Mouse (Mus musculus) ES-Bruce4 (cell line): Measurements from ENCODE around the gene Asic1.
A peak's percentile ranks its signal among the peaks of the same experiment; 100 is the strongest.

Experiments used
- CTCF ChIP-seq: IDR thresholded peaks from one replicate; pipeline ENCODE4 v1.8.1; 2011; ENCODE audit warnings: low read depth, low read length
- EP300 ChIP-seq: IDR thresholded peaks from 2 replicates; pipeline ENCODE4 v1.6.1; 2011; ENCODE audit warnings: low read depth, low read length; ENCODE audit not compliant: insufficient read depth
- POLR2A ChIP-seq: IDR thresholded peaks from one replicate; pipeline ENCODE4 v1.8.1; 2011; ENCODE audit warnings: low read length; ENCODE audit not compliant: insufficient read depth

DNA sequence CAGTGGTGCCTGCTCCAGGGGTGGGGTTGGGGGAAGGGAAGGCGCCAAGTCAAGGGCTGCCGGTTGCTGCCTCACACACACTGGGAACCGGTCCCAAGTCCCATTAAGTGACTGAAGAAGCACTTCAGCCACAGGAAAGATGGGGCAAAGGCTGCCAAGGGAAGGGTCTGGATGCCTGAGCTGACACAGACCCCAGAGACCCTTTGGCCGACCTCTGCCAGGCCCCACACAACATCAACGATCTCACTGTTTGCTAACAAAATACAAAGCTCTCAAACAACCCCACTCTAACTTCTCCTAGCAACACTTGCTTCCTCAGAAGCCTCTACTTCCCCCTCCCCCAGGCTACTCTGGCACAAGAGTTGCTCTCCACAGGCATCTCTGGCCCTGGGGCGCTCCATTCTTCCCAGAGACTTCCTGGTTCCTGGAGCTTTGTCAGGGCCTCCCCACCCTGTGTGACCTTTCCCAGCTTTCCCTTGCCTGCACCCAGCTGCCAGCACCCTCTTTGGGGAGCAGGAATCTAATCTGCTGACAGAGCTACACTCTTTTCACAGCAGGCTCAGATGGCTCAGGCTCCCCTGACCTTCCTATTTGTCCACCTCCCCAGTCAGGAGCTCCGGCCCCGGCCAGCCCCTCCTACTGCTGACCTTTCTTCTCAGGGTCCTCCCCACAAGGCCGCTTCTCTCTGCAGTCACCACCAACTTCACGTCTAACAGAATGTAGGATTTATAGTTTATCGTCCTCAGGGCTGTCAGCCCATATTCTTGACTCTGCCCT lies 53.5 kb downstream of the Asic1 start:
- TF ChIP-seq CTCF = no peak
- no peak for TF ChIP-seq POLR2A
- TF ChIP-seq EP300 = 0 out of 2 replicates have a peak, but pooled peaks have one; percentile 11
